Mouse (Mus musculus) kidney, postnatal 14 days (tissue): ENCODE results near the gene Csf1.
"Not testable (repeated sequence)": the region's sequence is repeated elsewhere in the genome, so short reads cannot be mapped to it uniquely, and the experiment has no call there.

ENCODE experiments used
- DNase-seq: peaks from one replicate; pipeline ENCODE4 v3.0.0; 2022; ENCODE audit warnings: mixed read lengths

The Csf1 gene

DNA sequence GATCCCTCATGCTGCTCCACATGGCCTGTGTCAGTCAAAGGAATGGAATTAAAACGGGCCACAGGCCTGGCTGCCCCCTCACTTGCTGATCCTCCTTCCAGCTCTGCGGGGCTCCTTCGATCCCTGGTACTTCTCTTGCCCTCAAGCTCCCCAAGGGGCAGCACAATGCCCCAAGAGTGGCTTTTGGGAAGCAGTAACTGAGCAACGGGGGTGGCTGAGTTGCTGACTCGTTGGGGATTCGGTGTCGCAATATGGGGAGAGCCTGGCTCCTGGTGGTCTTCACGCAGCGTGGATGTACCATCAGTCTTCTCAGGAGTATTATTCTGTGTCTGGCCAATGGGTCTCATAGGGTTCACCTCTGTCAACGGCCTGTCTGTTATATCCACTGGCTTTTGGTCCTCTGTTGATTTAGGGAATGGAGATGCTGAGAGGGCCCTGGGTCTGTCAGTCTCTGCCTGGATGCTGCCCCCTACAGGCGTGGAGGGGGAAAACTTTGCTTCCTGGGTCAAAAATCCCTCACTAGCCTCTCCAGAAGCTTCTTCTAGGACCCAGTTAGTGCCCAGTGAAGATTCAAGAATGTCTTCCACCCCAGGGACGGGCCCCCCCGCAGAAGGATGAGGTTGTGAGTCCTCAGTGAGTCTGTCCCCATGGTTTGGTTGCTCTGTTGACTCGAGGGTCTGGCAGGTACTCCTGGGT, 11.9 kb downstream of the Csf1 start:
- no peak for DNase-seq

GRCm38 (mm10) chr3:107746026-107746425, 14.2 kb downstream of the Csf1 start:
- DNase-seq: no peak

- peak; percentile 69 for DNase-seq
Observed at GRCm38 (mm10) chr3:107743650-107744049, 16.6 kb downstream of the Csf1 start.

DNA sequence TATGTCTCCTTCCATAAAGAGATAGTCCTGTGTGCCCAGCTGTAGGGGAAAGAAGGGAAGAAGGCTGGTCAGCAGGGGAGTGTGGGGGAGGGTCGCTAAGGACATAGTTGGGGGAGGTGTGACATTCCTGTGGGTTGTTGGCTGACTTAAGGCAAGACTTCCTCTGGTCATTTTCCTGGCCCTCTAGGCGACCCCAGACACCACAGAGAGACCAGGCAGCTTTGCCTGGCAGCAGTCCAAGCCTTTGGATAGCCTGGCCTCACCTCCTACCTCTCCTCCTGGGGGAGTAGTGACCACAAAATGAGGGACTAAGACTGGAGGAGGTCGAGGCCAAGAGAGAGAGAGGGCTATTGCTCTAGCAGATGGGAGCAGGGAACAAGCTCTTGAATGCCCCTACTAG, 17.2 kb downstream of the Csf1 start:
- DNase-seq: peak; percentile 66

GRCm38 (mm10) chr3:107742071-107742710, 18.1 kb downstream of the Csf1 start:
- DNase-seq: no peak

DNA sequence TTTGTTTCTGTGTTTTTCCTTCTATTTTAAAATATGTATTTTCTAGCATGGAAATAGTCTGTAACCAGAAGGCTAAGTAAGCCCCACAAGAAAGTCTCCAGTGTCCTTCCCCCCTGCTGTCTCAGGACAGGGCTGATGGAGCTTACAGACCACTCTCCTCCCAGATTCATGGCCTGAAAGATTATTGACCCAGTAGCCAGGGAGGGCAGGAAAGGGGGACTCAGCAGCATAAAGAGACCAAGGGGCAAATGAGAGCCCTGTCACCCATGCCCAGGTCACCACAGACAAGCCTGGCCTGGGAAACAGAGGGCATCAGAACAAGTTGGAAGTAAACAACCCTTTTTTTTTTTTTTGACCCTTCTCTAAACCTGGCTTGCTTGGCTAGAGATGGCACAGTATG, 18.9 kb downstream of the Csf1 start:
- no peak for DNase-seq

GRCm38 (mm10) chr3:107740578-107741207, 19.6 kb downstream of the Csf1 start:
- peak; percentile 88 for DNase-seq

DNA sequence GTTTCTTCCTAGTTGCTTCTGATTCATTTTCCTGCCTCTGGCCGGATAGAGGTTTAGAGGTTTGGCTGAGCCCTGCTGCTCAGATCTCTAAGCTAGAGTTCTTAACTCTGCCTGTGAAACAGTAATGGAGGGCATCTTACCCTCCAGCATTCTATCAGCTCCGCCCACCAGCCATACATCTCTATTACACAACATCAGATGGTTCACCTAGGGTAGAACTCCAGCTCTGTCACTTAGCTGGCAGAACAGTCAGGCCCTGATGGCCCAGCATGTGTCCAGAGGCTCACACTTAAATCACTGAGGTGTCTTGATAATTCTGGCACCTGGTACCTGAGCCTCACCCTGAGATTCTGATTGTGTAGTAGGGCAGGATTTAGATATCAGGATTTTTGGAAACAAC, 20.3 kb downstream of the Csf1 start:
- no peak for DNase-seq

DNA sequence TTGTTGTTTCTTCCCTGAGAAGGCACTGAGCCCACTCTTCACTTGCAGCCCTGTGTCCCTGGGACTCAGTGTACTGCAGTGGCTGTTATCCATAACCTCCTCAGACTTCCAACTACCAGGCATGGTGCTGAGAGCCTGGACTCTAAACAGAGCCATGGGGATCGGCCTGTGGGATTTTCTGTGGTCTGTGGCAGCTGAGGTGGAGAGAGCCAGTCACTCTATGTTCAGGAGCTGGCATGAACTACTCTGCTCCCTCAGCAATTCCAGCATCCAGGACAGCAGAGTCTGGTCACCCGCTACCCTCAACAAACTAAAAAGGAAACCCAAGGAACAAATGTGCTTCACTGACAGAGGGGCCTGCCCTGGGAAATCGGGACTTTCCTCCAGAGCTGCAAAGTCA, 20.8 kb downstream of the Csf1 start:
- DNase-seq: no peak

DNA sequence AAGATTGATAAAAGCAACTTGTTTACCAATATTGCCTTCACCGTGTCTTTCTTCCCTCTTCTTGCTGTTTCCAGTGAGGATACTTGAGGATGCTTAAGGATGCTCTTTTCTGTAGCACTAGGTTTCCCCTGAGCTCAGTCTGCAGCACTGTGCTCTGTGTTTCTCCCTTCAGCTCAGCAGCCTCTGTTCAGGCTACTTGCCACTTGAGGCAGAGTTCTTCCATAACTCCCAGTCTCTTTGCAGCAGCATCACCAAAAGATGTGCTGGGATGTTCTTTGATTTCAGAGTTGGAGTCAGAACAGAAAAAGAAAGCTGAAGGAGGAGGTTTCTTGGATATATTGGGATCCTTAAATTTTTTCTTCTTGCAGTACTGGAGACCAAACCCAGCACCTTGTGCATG, 21.6 kb downstream of the Csf1 start:
- no peak for DNase-seq

DNA sequence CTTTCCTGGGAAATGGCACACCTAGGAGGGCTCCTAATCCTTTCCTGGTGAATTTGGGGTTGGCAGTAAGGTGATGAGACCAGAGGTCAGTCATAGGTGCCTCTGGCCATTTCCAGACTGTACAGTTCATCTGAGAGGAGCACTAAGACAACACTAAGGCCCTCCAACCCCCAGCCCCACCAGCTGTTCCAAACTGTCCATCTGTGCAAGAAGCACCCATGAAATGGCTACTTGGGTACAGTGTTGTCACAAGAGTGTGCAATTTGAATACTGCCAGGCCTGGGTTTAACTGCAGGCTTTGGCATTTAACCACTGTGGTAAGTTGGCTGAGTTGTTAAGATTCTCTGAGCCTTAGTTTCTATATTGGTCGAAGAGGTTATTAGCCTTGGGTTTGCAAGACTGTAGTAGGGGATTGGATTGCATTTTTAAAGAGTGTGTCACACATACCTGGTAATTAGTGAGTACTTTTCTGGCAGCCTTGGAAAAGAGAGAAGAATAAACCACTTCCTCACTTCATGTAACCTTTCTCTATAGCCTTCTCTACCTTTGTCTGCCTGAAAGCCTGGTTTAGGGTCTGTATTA, 22.6 kb downstream of the Csf1 start:
- no peak for DNase-seq

- not testable (repeated sequence) for DNase-seq
Observed at GRCm38 (mm10) chr3:107735620-107736019, 24.6 kb downstream of the Csf1 start.

GRCm38 (mm10) chr3:107733329-107733728, 26.9 kb downstream of the Csf1 start:
- DNase-seq: no peak

GRCm38 (mm10) chr3:107730236-107730635, 30.0 kb downstream of the Csf1 start:
- no peak for DNase-seq

DNA sequence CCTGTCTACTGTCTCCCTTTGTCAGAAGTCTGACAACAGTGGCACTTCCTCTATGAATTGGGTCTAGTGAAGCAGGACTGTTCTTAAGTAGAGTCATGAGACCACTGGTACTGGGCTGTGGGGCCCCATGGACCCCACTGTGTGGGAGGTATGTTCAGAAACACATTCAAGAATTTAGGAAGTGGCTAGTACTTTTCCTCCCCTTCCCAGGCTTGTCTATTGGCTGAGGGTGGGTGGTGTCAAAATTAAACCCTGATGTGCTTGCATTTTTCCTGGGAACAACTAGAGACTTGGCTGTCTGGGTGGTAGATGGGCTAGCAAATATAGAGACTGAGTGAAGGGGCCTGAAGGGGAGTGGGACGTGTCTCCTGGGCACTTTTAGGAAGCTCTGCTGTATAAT, 31.8 kb downstream of the Csf1 start:
- DNase-seq: no peak

DNA sequence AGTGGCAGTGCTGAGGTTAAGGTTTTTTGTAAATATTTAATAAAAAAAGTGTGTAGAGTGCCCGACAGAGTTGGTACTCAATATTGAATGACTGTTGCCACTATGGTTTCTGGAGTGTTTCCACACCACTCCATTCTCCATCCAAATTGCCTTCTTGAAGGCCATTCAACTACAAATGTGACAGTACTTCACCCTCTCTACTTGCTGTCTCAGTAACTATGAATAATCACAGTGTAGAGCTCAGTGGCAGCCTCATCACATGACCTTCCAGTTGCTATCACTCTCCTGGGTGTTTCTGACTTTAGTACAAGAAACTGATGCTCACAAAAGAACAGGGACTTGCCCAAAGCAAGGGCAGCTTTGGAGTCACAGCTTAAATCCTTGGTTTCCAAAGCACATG, 44.3 kb downstream of the Csf1 start:
- no peak for DNase-seq

GRCm38 (mm10) chr3:107714276-107714933, 45.9 kb downstream of the Csf1 start:
- DNase-seq: no peak

- no peak for DNase-seq
Observed at GRCm38 (mm10) chr3:107712081-107712480, 48.2 kb downstream of the Csf1 start.

- no peak for DNase-seq
Observed at GRCm38 (mm10) chr3:107709156-107709555, 51.1 kb downstream of the Csf1 start.

DNA sequence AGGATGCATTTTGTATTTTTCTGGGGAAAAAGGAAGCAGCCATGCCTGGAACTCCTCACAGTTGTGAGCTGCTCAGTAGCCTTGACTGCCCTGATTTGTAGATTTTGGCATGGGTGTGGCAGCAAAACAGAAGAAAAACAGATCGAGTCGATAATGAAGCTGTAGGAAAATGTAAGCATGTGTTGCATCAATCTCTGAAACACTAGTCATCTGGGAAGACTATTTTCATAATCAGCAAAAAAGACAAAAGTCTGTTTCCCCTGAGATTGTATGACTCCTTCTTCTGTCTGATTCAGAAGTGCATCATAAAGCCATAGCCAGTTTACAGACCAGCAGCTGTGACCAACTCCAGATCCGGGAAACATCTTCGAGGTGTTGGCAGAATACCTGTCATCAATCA, 53.0 kb downstream of the Csf1 start:
- DNase-seq: no peak

DNA sequence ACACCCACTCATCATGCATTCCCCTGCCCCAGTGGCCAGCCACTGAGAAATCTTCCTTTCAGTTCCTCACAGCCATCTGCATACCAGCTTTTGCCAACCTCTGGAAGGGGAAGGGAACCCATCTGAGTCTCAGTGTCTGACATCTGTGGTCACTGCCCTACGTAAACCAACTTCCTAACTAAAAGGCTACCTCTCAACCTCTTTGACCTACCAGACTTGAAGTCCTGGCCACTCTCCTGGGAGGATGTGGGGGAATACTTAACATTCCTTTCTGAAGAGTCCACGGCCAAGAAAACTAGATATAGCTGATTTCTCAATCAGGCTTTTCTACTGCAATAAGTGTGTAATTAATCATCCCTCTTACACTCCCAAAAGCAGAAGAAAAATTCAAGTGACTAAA, 54.1 kb downstream of the Csf1 start:
- no peak for DNase-seq

GRCm38 (mm10) chr3:107704371-107704705, 55.9 kb downstream of the Csf1 start:
- DNase-seq: no peak

DNA sequence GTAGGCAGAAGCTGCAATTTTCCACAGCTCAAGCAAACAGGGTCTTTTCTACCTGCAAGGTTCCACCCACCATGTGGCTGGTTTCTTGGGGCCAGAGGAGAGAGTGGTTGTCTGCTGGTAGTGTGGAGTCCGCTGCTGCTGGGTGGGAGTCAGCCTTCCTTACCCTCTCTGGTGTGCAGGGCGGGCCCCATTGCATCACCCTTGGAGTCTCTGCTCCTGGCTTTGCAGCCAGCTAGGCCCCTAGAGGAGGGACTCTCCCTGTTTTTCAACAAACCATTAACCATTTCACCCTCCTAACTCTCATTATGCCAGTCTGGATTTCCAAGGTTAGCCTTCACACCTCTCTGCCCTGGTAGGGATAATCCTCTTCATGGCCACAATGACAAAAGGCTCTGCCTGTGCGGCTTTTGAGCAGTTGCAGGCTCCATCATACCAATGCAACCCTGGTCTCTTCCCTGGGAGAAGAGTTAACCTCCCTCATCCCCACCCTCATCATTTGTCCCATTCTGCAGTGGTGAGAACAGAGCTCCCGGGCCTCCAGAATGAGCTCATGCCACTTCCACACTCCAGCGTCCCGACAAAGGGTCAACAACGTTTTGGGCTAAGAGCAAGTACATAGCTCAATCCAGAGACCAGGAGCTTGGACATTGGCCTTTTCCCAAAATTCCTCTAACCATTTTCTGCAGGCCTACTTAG, 56.4 kb downstream of the Csf1 start:
- no peak for DNase-seq
